15 mouse cellular contexts compared by ENCODE assay signal in genomic region chr9:55090141-55090540, GRCm38 (mm10). TPM values are rescaled to one million over a fixed set of nuclear protein-coding genes. Genes with fewer than 3 reads are reported as not detected.
DNase-seq lines count a peak whose midpoint lies in the region; ATAC-seq and TF ChIP-seq lines count a peak whose summit lies in the region.
"Had no signal": no experiment of that assay in that cellular context is flagged by ENCODE, and none has a peak within 500 bp of the region (broad histone marks: within the 10 kb centered on the region; RNA-seq: fewer than 3 reads in every experiment).

No protein-coding gene starts in this region.

- no peaks in the 10 kb centered on the region for H3K36me3 ChIP-seq in hindbrain, embryonic 11.5 days (ENCODE audit: control insufficient read depth, insufficient read depth, low read length)
- H3K36me3 ChIP-seq in hindbrain, embryonic 16.5 days (ENCODE audit: control insufficient read depth, insufficient read depth, low read length), result no peaks in the 10 kb centered on the region
- no peaks in the 10 kb centered on the region for H3K36me3 ChIP-seq in limb, embryonic 12.5 days
- H3K36me3 ChIP-seq in heart, adult 2 months (ENCODE audit: control insufficient read depth, insufficient read depth, low read length), result no peaks in the 10 kb centered on the region
- H3K36me3 ChIP-seq in heart, embryonic 11.5 days (ENCODE audit: control insufficient read depth, insufficient read depth, low read length), result no peaks in the 10 kb centered on the region

- no peaks in the 10 kb centered on the region for H3K27me3 ChIP-seq in hindbrain, embryonic 11.5 days (ENCODE audit: control insufficient read depth, insufficient read depth, low read length)
- no peaks in the 10 kb centered on the region for H3K27me3 ChIP-seq in hindbrain, embryonic 16.5 days (replicated peaks; ENCODE audit: control insufficient read depth, insufficient read depth, low read length)
- H3K27me3 ChIP-seq in limb, embryonic 12.5 days, result no peaks in the 10 kb centered on the region
- H3K27me3 ChIP-seq in heart, adult 2 months (ENCODE audit: control insufficient read depth, insufficient read depth, low read length), result no peaks in the 10 kb centered on the region
- no peaks in the 10 kb centered on the region for H3K27me3 ChIP-seq in heart, embryonic 11.5 days (ENCODE audit: control insufficient read depth, insufficient read depth, low read length)

- no peak for TF ChIP-seq CTCF in heart, adult 2 months (IDR thresholded peaks at IDR 0.05)

- no peaks in the 10 kb centered on the region for H3K79me2 ChIP-seq in heart, adult 2 months (replicated peaks; ENCODE audit: control insufficient read depth, insufficient read depth, low read length)

- no peak overlapping the region; the same call in 1 of the 2 replicates for H3K27ac ChIP-seq in hindbrain, embryonic 11.5 days (ENCODE audit: low read depth, low read length)
- no peak overlapping the region for H3K27ac ChIP-seq in hindbrain, embryonic 16.5 days (ENCODE audit: low read depth, low read length)
- H3K27ac ChIP-seq in limb, embryonic 12.5 days, result 0 out of 2 replicates have a peak overlapping the region, but pooled peaks have one; percentile 17
- no peak overlapping the region for H3K27ac ChIP-seq in heart, adult 2 months
- H3K27ac ChIP-seq in heart, embryonic 11.5 days (ENCODE audit: low read depth, low read length), result no peak overlapping the region

- no peak for TF ChIP-seq POLR2A in heart, adult 2 months (IDR thresholded peaks at IDR 0.05; ENCODE audit: insufficient read depth, low read depth, low read length)

- DNase-seq in hindbrain, embryonic 11.5 days (ENCODE audit: low spot score), result peak; percentile 61
- DNase-seq in brain, adult 2 months (ENCODE audit: low read depth, low spot score), result peak; percentile 77
- DNase-seq in cerebellum, postnatal 36 days, result peak; percentile 42
- DNase-seq in heart, adult 2 months, result no peak
- no peak for DNase-seq in T-cell, adult 2 months (ENCODE audit: low spot score)
- DNase-seq: heart, adult 18-20 months; heart, postnatal 4 days; lung, adult 2 months; right cerebral cortex, postnatal 14 days had no signal

- ATAC-seq in hindbrain, embryonic 11.5 days (ENCODE audit: low FRiP score), result peak; percentile 88
- ATAC-seq in hindbrain, embryonic 16.5 days, result no peak
- no peak for ATAC-seq in limb, embryonic 12.5 days (ENCODE audit: insufficient number of reproducible peaks, insufficient read depth, low FRiP score, low TSS enrichment, low read depth)
- no peak for ATAC-seq in heart, embryonic 11.5 days (replicated peaks; ENCODE audit: insufficient number of reproducible peaks, low FRiP score, low TSS enrichment)

- H3K9me3 ChIP-seq in hindbrain, embryonic 11.5 days (ENCODE audit: control insufficient read depth, low read length), result no peaks in the 10 kb centered on the region
- no peaks in the 10 kb centered on the region for H3K9me3 ChIP-seq in hindbrain, embryonic 16.5 days (ENCODE audit: control insufficient read depth, low read length)
- no peaks in the 10 kb centered on the region for H3K9me3 ChIP-seq in limb, embryonic 12.5 days
- H3K9me3 ChIP-seq in heart, embryonic 11.5 days (replicated peaks; ENCODE audit: control insufficient read depth, low read length), result no peaks in the 10 kb centered on the region
- H3K9me3 ChIP-seq: megakaryocyte, embryonic 14.5 days had no signal

- no peak for TF ChIP-seq EP300 in heart, adult 2 months (IDR thresholded peaks at IDR 0.05; ENCODE audit: insufficient read depth, low read depth, low read length)

- 22% methylated on average over 5 of the region's 5 CpGs for WGBS in hindbrain, embryonic 11.5 days
- WGBS in hindbrain, embryonic 16.5 days, result 15% methylated on average over 5 of the region's 5 CpGs
- WGBS in limb, embryonic 12.5 days, result 3% methylated on average over 5 of the region's 5 CpGs
- WGBS in heart, adult 2 months, result 68% methylated on average over 5 of the region's 5 CpGs
- WGBS in heart, embryonic 11.5 days (ENCODE audit: insufficient replicate concordance), result 45% methylated on average over 5 of the region's 5 CpGs

- no peak overlapping the region for H3K4me2 ChIP-seq in hindbrain, embryonic 11.5 days (replicated peaks; ENCODE audit: low read depth, low read length)
- H3K4me2 ChIP-seq in hindbrain, embryonic 16.5 days (ENCODE audit: low read length), result no peak overlapping the region
- H3K4me2 ChIP-seq in limb, embryonic 12.5 days, result no peak overlapping the region
- no peak overlapping the region for H3K4me2 ChIP-seq in heart, embryonic 11.5 days

- no peaks in the 10 kb centered on the region; the same call in 1 of the 2 replicates for H3K4me1 ChIP-seq in hindbrain, embryonic 11.5 days (replicated peaks; ENCODE audit: control insufficient read depth, insufficient read depth, low read length)
- H3K4me1 ChIP-seq in hindbrain, embryonic 16.5 days (ENCODE audit: control insufficient read depth, insufficient read depth, low read depth, low read length), result no peaks in the 10 kb centered on the region
- peaks cover 10% of the 10 kb centered on the region for H3K4me1 ChIP-seq in limb, embryonic 12.5 days (replicated peaks)
- H3K4me1 ChIP-seq in heart, adult 2 months (ENCODE audit: control insufficient read depth, insufficient read depth, low read length), result no peaks in the 10 kb centered on the region
- H3K4me1 ChIP-seq in heart, embryonic 11.5 days (ENCODE audit: control insufficient read depth, insufficient read depth, low read length), result no peaks in the 10 kb centered on the region
- H3K4me1 ChIP-seq: megakaryocyte, embryonic 14.5 days had no signal

- no peak overlapping the region for H3K4me3 ChIP-seq in hindbrain, embryonic 11.5 days (ENCODE audit: low read depth, low read length)
- no peak overlapping the region for H3K4me3 ChIP-seq in hindbrain, embryonic 16.5 days (ENCODE audit: low read length)
- no peak overlapping the region for H3K4me3 ChIP-seq in limb, embryonic 12.5 days (replicated peaks)
- H3K4me3 ChIP-seq in heart, adult 2 months, result no peak overlapping the region
- no peak overlapping the region for H3K4me3 ChIP-seq in heart, embryonic 11.5 days (ENCODE audit: low read depth, low read length)
- H3K4me3 ChIP-seq: megakaryocyte, embryonic 14.5 days had no signal

- intact Hi-C loops in heart, adult 2 months (cut with DNase I), result no loop called here

- no peak overlapping the region for H3K9ac ChIP-seq in hindbrain, embryonic 11.5 days (ENCODE audit: low read depth, low read length)
- no peak overlapping the region for H3K9ac ChIP-seq in hindbrain, embryonic 16.5 days (ENCODE audit: low read depth, low read length)
- no peak overlapping the region for H3K9ac ChIP-seq in limb, embryonic 12.5 days (replicated peaks)
- no peak overlapping the region for H3K9ac ChIP-seq in heart, adult 2 months (ENCODE audit: low read depth, low read length)
- no peak overlapping the region for H3K9ac ChIP-seq in heart, embryonic 11.5 days (ENCODE audit: low read depth, low read length)

RNA-seq across cellular contexts. Expression of gene Chrnb4, which starts 41.6 kb away (rescaled TPM):
- polyA plus RNA-seq in hindbrain, embryonic 11.5 days (2014; fragmentation: Nextera tagmentation; extraction: Ambion mirVana), result 3.2 and 3.9 TPM in 2 replicates
- polyA plus RNA-seq in hindbrain, embryonic 16.5 days (2015; fragmentation: Nextera tagmentation; extraction: Ambion mirVana), result 1.5 and 1.6 TPM in 2 replicates
- 0.13 TPM in 1 of 2 replicates, not detected in the other for polyA plus RNA-seq in limb, embryonic 12.5 days (2016; fragmentation: Nextera tagmentation; extraction: Ambion mirVana)
- total RNA-seq in heart, adult 2 months (2021), result under 1 TPM; 0.05 to 0.08 TPM
- polyA plus RNA-seq in heart, adult 2 months (2012; rRNA removed), result 0.32 and 0.33 TPM in 2 replicates
- polyA plus RNA-seq in heart, embryonic 11.5 days (2014; fragmentation: Nextera tagmentation; extraction: Ambion mirVana), result 0.40 and 0.70 TPM in 2 replicates
- total RNA-seq: MEL; neutrophil, adult 5-6 weeks had no signal

RNA-seq across cellular contexts. Expression of gene Ube2q2, which starts 58.5 kb away (rescaled TPM):
- polyA plus RNA-seq in hindbrain, embryonic 11.5 days (2014; fragmentation: Nextera tagmentation; extraction: Ambion mirVana), result 47.7 and 55.1 TPM in 2 replicates
- polyA plus RNA-seq in hindbrain, embryonic 16.5 days (2015; fragmentation: Nextera tagmentation; extraction: Ambion mirVana), result 17.7 and 37.0 TPM in 2 replicates
- 45.1 and 48.3 TPM in 2 replicates for polyA plus RNA-seq in limb, embryonic 12.5 days (2016; fragmentation: Nextera tagmentation; extraction: Ambion mirVana)
- 10 to 100 TPM; 25.3 to 29.5 TPM for total RNA-seq in heart, adult 2 months (2021)
- polyA plus RNA-seq in heart, adult 2 months (2012; rRNA removed), result 7.8 and 12.5 TPM in 2 replicates
- 29.1 and 34.3 TPM in 2 replicates for polyA plus RNA-seq in heart, embryonic 11.5 days (2014; fragmentation: Nextera tagmentation; extraction: Ambion mirVana)

Comparison
In these comparisons a context has a peak if more than half of its experiments do, and no peak if none do; other contexts are left out.
1. DNase-seq: peak in hindbrain, embryonic 11.5 days (single experiment), brain, adult 2 months (single experiment) and cerebellum, postnatal 36 days (2 of 2); none in heart, adult 2 months (0 of 2) and T-cell, adult 2 months (single experiment).